Mouse (Mus musculus) forebrain, embryonic 12.5 days (tissue): ENCODE results near the gene Lsm11. TPM values are rescaled to one million over a fixed set of nuclear protein-coding genes. Genes with fewer than 3 reads are reported as not detected.

Experiments used
- polyA plus RNA-seq: library from polyadenylated mRNA; unstranded; fragments of >200 nt; fragmentation: Nextera tagmentation; extraction: Ambion mirVana; gene quantifications from 2 replicates; pipeline ENCODE4 v1.2.1, GENCODE M21; 2016

Lsm11 gene
- polyA plus RNA-seq, 1 experiment from 2014 or later: 11.5 TPM

Other genes with a start within 250 kb of the Lsm11 start
- gene Clint1, start 92.9 kb downstream of the Lsm11 start, polyA plus RNA-seq: 76.0 and 77.9 TPM in 2 replicates
- 13.7 and 14.2 TPM in 2 replicates for gene Thg1l, start 10.6 kb upstream of the Lsm11 start, polyA plus RNA-seq
- 0.19 and 0.22 TPM in 2 replicates for gene Sox30, start 35.4 kb upstream of the Lsm11 start, polyA plus RNA-seq
- gene Gm12166, start 107.4 kb upstream of the Lsm11 start, polyA plus RNA-seq: 3.1 and 3.2 TPM in 2 replicates
- 9.7 and 10.2 TPM in 2 replicates for gene Adam19, start 111.1 kb upstream of the Lsm11 start, polyA plus RNA-seq
- 0.59 and 0.84 TPM in 2 replicates for gene Nipal4, start 221.6 kb upstream of the Lsm11 start, polyA plus RNA-seq